Mouse (Mus musculus): ENCODE results near the gene Gm20517.

The Gm20517 gene

GRCm38 (mm10) chr17:47711883-47712282 lies 100.5 kb downstream of the Gm20517 start:
- no peak for DNase-seq (ENCODE audit: low spot score)

- DNase-seq (ENCODE audit: low spot score): no peak
These were observed 101.6 kb downstream of the Gm20517 start for GRCm38 (mm10) chr17:47712889-47713571.

- DNase-seq (ENCODE audit: low spot score): no peak
These were observed 103.6 kb downstream of the Gm20517 start for GRCm38 (mm10) chr17:47715037-47715436.

- DNase-seq (ENCODE audit: low spot score): no peak
These were observed 109.8 kb downstream of the Gm20517 start for GRCm38 (mm10) chr17:47721183-47721582.

- DNase-seq (ENCODE audit: low spot score): no peak
These were observed 115.2 kb downstream of the Gm20517 start, which contains the start of gene Pgc for GRCm38 (mm10) chr17:47726566-47726965. Gene Pgc, plus strand, starts transcription at chr17:47726842.

- peak; percentile 54 for DNase-seq (ENCODE audit: low spot score)
These were observed 119.5 kb downstream of the Gm20517 start for GRCm38 (mm10) chr17:47730633-47731575.

Data from testis, postnatal 10 days (tissue).